Mouse (Mus musculus): ENCODE data around the gene Etv6. TPM values are rescaled to one million over a fixed set of nuclear protein-coding genes. Genes with fewer than 3 reads are reported as not detected.

Etv6 gene
- total and polyA plus RNA-seq, 2 experiments from 2014 or later, result 3.0 to 7.1 TPM

DNA sequence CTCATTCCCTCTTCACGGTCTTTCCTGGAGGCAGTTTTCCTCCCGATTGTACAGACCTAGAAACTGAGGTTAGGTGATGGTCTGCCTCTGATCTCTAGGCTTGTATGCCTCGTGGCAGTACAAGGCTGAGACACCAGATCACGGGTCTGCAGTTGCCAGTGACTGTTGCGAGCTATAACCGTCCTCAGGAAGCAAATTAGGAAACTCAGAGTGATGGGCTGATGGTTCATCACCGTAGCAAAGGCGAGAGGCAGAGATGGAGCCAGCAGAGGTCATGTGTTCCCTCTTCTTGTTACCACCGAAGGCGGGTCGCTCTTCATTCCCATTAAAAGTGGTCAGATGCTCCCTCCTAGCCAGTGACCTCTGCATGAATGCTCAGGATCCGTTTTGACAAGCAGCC lies 6.4 kb downstream of the Etv6 start:
- Histone ChIP-seq H3K4me2 (ENCODE audit: low read depth) (no peak overlapping the region), H3K4me1 (ENCODE audit: insufficient read depth) (peaks cover 6% of the 10 kb centered on the region; the same call in 1 of the 2 replicates), H3K9me3 (ENCODE audit: low read length) (no peaks in the 10 kb centered on the region), H3K27ac (ENCODE audit: low read depth, low read length) (no peak overlapping the region), H3K4me3 (ENCODE audit: low read depth, low read length) (no peak overlapping the region), H3K27me3 (ENCODE audit: insufficient read depth, low read length) (no peaks in the 10 kb centered on the region), H3K9ac (no peak overlapping the region), H3K36me3 (ENCODE audit: insufficient read depth) (no peaks in the 10 kb centered on the region)
- DNase-seq, result no peak
- TF ChIP-seq CTCF (IDR thresholded peaks at IDR 0.05; ENCODE audit: low read depth), result no peak
- ATAC-seq, result no peak
- WGBS, result 59% methylated on average over 12 of the region's 12 CpGs

- ATAC-seq, result no peak
- TF ChIP-seq CTCF (IDR thresholded peaks at IDR 0.05; ENCODE audit: low read depth), result no peak
These were observed 8.0 kb downstream of the Etv6 start for GRCm38 (mm10) chr6:134043545-134043944.

GRCm38 (mm10) chr6:134045092-134045868 lies 9.8 kb downstream of the Etv6 start:
- no peak for DNase-seq
- no peak overlapping the region for H3K4me3 ChIP-seq (ENCODE audit: low read depth, low read length)
- H3K27me3 ChIP-seq (ENCODE audit: insufficient read depth, low read length), result no peaks in the 10 kb centered on the region
- no peak for ATAC-seq
- H3K36me3 ChIP-seq (ENCODE audit: insufficient read depth), result no peaks in the 10 kb centered on the region
- no peak overlapping the region for H3K9ac ChIP-seq
- no peak overlapping the region for H3K27ac ChIP-seq (ENCODE audit: low read depth, low read length)
- H3K4me2 ChIP-seq (ENCODE audit: low read depth), result no peak overlapping the region
- no peaks in the 10 kb centered on the region for H3K9me3 ChIP-seq (ENCODE audit: low read length)
- H3K4me1 ChIP-seq (ENCODE audit: insufficient read depth), result no peaks in the 10 kb centered on the region
- WGBS, result 83% methylated on average over 9 of the region's 9 CpGs
- no peak for TF ChIP-seq CTCF (IDR thresholded peaks at IDR 0.05; ENCODE audit: low read depth)

More at GRCm38 (mm10) chr6:134043545-134043944, 8.0 kb downstream of the Etv6 start:
- H3K27me3 ChIP-seq (ENCODE audit: insufficient read depth, low read length), result no peaks in the 10 kb centered on the region
- no peak overlapping the region for H3K27ac ChIP-seq (ENCODE audit: low read depth, low read length)
- H3K36me3 ChIP-seq (ENCODE audit: insufficient read depth), result no peaks in the 10 kb centered on the region
- no peak overlapping the region for H3K9ac ChIP-seq
- no peaks in the 10 kb centered on the region for H3K9me3 ChIP-seq (ENCODE audit: low read length)
- 57% methylated on average over 7 of the region's 7 CpGs for WGBS
- no peak for DNase-seq
- H3K4me1 ChIP-seq (ENCODE audit: insufficient read depth), result no peaks in the 10 kb centered on the region
- H3K4me3 ChIP-seq (ENCODE audit: low read depth, low read length), result no peak overlapping the region
- no peak overlapping the region for H3K4me2 ChIP-seq (ENCODE audit: low read depth)

DNA sequence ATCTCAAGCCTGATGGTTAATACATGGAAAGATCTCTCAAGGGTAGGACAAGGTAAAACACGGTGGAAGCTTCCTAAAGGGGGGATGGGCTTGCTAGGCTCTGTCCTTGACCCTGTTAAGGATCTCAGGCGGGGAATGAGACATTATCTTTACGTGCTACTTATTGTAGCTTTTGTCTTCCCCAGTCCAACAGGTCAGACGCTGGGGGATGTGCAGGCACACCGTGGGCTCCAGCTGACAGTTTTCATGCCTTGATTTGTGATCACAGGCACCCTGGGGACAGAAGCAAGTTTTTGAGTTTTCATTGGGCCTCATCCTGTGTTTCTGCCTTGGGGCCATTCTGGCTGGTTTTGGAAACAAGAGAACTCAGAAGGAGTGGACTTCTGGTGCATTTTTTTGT lies 10.6 kb downstream of the Etv6 start:
- H3K9me3 ChIP-seq (ENCODE audit: low read length), result no peaks in the 10 kb centered on the region
- H3K9ac ChIP-seq, result no peak overlapping the region
- DNase-seq (no peak), ATAC-seq (no peak)
- 62% methylated on average over 5 of the region's 5 CpGs for WGBS
- H3K36me3 ChIP-seq (ENCODE audit: insufficient read depth), result no peaks in the 10 kb centered on the region
- no peaks in the 10 kb centered on the region for H3K27me3 ChIP-seq (ENCODE audit: insufficient read depth, low read length)
- H3K4me3 ChIP-seq (ENCODE audit: low read depth, low read length), result no peak overlapping the region
- no peak overlapping the region for H3K4me2 ChIP-seq (ENCODE audit: low read depth)
- no peak overlapping the region for H3K27ac ChIP-seq (ENCODE audit: low read depth, low read length)
- H3K4me1 ChIP-seq (ENCODE audit: insufficient read depth), result no peaks in the 10 kb centered on the region
- no peak for TF ChIP-seq CTCF (IDR thresholded peaks at IDR 0.05; ENCODE audit: low read depth)

- H3K27me3 ChIP-seq (ENCODE audit: insufficient read depth, low read length), result no peaks in the 10 kb centered on the region
- no peaks in the 10 kb centered on the region for H3K4me1 ChIP-seq (ENCODE audit: insufficient read depth)
- no peak overlapping the region for H3K4me2 ChIP-seq (ENCODE audit: low read depth)
- no peak for DNase-seq
- no peak for TF ChIP-seq CTCF (IDR thresholded peaks at IDR 0.05; ENCODE audit: low read depth)
- no peak overlapping the region for H3K27ac ChIP-seq (ENCODE audit: low read depth, low read length)
- no peaks in the 10 kb centered on the region for H3K36me3 ChIP-seq (ENCODE audit: insufficient read depth)
- no peak for ATAC-seq
- no peaks in the 10 kb centered on the region for H3K9me3 ChIP-seq (ENCODE audit: low read length)
- H3K4me3 ChIP-seq (ENCODE audit: low read depth, low read length), result no peak overlapping the region
- WGBS, result 72% methylated on average over 5 of the region's 5 CpGs
- H3K9ac ChIP-seq, result no peak overlapping the region
These were observed 11.7 kb downstream of the Etv6 start for GRCm38 (mm10) chr6:134047249-134047648.

DNA sequence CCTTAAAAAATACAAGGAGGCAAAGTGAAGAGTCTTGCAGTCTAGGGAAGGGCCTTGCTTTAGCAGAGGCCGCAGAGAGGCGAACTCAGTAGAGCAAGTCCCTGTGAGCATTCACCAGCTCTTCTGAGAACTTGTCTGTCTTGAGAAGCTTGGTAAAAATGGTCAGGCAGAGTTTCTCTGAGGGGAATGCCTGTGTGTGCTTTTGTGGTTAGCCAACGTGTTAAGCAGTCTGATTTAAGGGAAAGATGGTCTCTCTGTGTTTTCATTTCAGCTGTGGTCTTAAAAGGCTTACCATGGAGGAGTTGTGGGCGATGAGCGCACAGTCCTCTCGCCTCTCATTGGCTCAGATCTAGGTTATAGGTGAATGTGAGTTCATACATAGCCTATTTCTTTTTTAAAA lies 12.5 kb downstream of the Etv6 start:
- no peak overlapping the region for H3K9ac ChIP-seq
- no peak for DNase-seq

DNA sequence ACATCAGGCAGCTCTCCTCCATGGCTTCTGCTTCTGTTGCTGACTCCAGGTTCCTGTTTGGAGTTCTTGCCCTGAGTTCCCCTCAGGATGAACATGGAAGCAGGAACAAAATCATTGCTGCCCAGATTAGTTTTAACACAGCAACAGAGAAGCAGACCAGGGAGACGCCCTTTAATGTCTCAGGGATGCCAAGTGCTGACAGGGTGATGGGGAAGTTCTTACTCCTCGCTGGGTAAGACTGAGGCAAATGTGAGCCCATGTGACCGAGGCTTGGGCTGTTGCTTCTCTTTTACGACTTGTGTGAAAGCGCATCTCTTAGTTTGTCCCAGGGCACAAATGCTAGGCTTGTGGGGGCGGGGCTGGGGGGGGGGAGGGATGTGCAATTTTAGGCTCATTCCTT lies 13.5 kb downstream of the Etv6 start:
- no peak overlapping the region for H3K27ac ChIP-seq (ENCODE audit: low read depth, low read length)
- 90% methylated on average over 6 of the region's 6 CpGs for WGBS
- H3K36me3 ChIP-seq (ENCODE audit: insufficient read depth), result no peaks in the 10 kb centered on the region
- H3K9me3 ChIP-seq (ENCODE audit: low read length), result no peaks in the 10 kb centered on the region
- H3K4me1 ChIP-seq (ENCODE audit: insufficient read depth), result no peaks in the 10 kb centered on the region
- no peaks in the 10 kb centered on the region for H3K27me3 ChIP-seq (ENCODE audit: insufficient read depth, low read length)
- TF ChIP-seq CTCF (IDR thresholded peaks at IDR 0.05; ENCODE audit: low read depth), result no peak
- H3K4me2 ChIP-seq (ENCODE audit: low read depth), result no peak overlapping the region
- H3K4me3 ChIP-seq (ENCODE audit: low read depth, low read length), result no peak overlapping the region
- no peak for DNase-seq
- H3K9ac ChIP-seq, result no peak overlapping the region
- ATAC-seq, result no peak

More for the DNA sequence above, 12.5 kb downstream of the Etv6 start:
- 91% methylated on average over 6 of the region's 6 CpGs for WGBS
- ATAC-seq, result no peak
- no peaks in the 10 kb centered on the region for H3K36me3 ChIP-seq (ENCODE audit: insufficient read depth)
- H3K27me3 ChIP-seq (ENCODE audit: insufficient read depth, low read length), result no peaks in the 10 kb centered on the region
- no peak overlapping the region for H3K27ac ChIP-seq (ENCODE audit: low read depth, low read length)
- no peak for TF ChIP-seq CTCF (IDR thresholded peaks at IDR 0.05; ENCODE audit: low read depth)
- H3K4me3 ChIP-seq (ENCODE audit: low read depth, low read length), result no peak overlapping the region
- no peak overlapping the region for H3K4me2 ChIP-seq (ENCODE audit: low read depth)
- no peaks in the 10 kb centered on the region for H3K4me1 ChIP-seq (ENCODE audit: insufficient read depth)
- no peaks in the 10 kb centered on the region for H3K9me3 ChIP-seq (ENCODE audit: low read length)

All from forebrain, postnatal 0 days (tissue).